Mouse (Mus musculus) heart, adult 2 months (tissue): ENCODE measurements around the gene Gm3233. TPM values are rescaled to one million over a fixed set of nuclear protein-coding genes. Genes with fewer than 3 reads are reported as not detected.
"Not testable (repeated sequence)": the region's sequence is repeated elsewhere in the genome, so short reads cannot be mapped to it uniquely, and the experiment has no call there.

Experiments used
- DNase-seq, 2 experiments: peaks; one replicate each; pipeline ENCODE4 v3.0.0; 2021
- H3K27ac ChIP-seq: fragments of 200-600 bp; 2 replicates; pipeline ENCODE4 v1.8.1; 2022
- H3K27me3 ChIP-seq: fragments of 200-500 bp; 2 replicates; pipeline ENCODE4 v1.6.1; 2012; ENCODE audit warnings: mild to moderate bottlenecking, low read length, inconsistent platforms, mixed read lengths; ENCODE audit not compliant: control insufficient read depth, insufficient read depth
- H3K36me3 ChIP-seq: fragments of 200-500 bp; 2 replicates; pipeline ENCODE4 v1.6.1; 2012; ENCODE audit warnings: low read length, inconsistent platforms; ENCODE audit not compliant: control insufficient read depth, insufficient read depth
- H3K4me1 ChIP-seq: fragments of 200-500 bp; 2 replicates; pipeline ENCODE4 v1.6.1; 2011; ENCODE audit warnings: low read length; ENCODE audit not compliant: control insufficient read depth, insufficient read depth
- H3K4me3 ChIP-seq: fragments of 200-600 bp; 2 replicates; pipeline ENCODE4 v1.8.1; 2022
- H3K79me2 ChIP-seq: fragments of 200-500 bp; replicated peaks from 2 replicates; pipeline ENCODE4 v1.6.1; 2012; ENCODE audit warnings: mild to moderate bottlenecking, inconsistent platforms, low read length, moderate library complexity, mixed read lengths; ENCODE audit not compliant: control insufficient read depth, insufficient read depth
- H3K9ac ChIP-seq: fragments of 200-500 bp; 2 replicates; pipeline ENCODE4 v1.6.1; 2012; ENCODE audit warnings: low read depth, mild to moderate bottlenecking, control low read depth, inconsistent platforms, low read length, mixed read lengths
- CTCF ChIP-seq: fragments of 200-600 bp; IDR thresholded peaks from 2 replicates; pipeline ENCODE4 v1.8.1; 2022; ENCODE audit warnings: antibody characterized with exemption, mild to moderate bottlenecking, moderate library complexity
- EP300 ChIP-seq: fragments of 200-500 bp; IDR thresholded peaks from 2 replicates; pipeline ENCODE4 v1.6.1; 2011; ENCODE audit warnings: low read depth, low read length, control low read depth; ENCODE audit not compliant: insufficient read depth
- WGBS: fragments of 180-500 bp; shearing (Covaris S2); methylation state at CpG from one replicate; pipeline ENCODE4 v1.1.7; 2018; 5-methylcytosine and 5-hydroxymethylcytosine counted together
- intact Hi-C: fragments of 180-260 bp; cut with DNase I; formaldehyde crosslinking; loops from one replicate; pipeline ENCODE4 v1.15.1; 2025
- polyA plus RNA-seq: library from polyadenylated mRNA; depleted of rRNA; stranded (reverse); fragments of >200 nt; gene quantifications from 2 replicates; pipeline ENCODE4 v1.2.3, GENCODE M21; 2012; rRNA removed
- total RNA-seq, 2 experiments: library from RNA; stranded (reverse); gene quantifications; 2 replicates each; pipeline ENCODE4 v1.2.3; 2021

The Gm3233 gene
- total and polyA plus RNA-seq, 3 experiments, result not detected

- Histone ChIP-seq H3K79me2 (no peaks in the 10 kb centered on the region), H3K9ac (no peak overlapping the region), H3K27me3 (no peaks in the 10 kb centered on the region), H3K4me3 (no peak overlapping the region), H3K4me1 (no peaks in the 10 kb centered on the region), H3K36me3 (no peaks in the 10 kb centered on the region), H3K27ac (no peak overlapping the region)
- WGBS, result 35% methylated on average over 4 of the region's 4 CpGs
- intact Hi-C loops, result no loop called here
- TF ChIP-seq EP300, result no peak
- DNase-seq, result no peak
These were observed 45.7 kb downstream of the Gm3233 start for GRCm38 (mm10) chr10:77713734-77714133.

GRCm38 (mm10) chr10:77711157-77711556 lies 48.3 kb downstream of the Gm3233 start, which contains the start of gene Gm10024:
Gene Gm10024 (plus strand): TSS chr10:77711457.
- H3K4me3 ChIP-seq, H3K9ac ChIP-seq, H3K36me3 ChIP-seq, H3K27ac ChIP-seq, H3K4me1 ChIP-seq, H3K79me2 ChIP-seq, H3K27me3 ChIP-seq, DNase-seq, intact Hi-C loops: not testable (repeated sequence)

- no peak overlapping the region for H3K27ac ChIP-seq
- H3K9ac ChIP-seq, result no peak overlapping the region
- no peaks in the 10 kb centered on the region for H3K36me3 ChIP-seq
- TF ChIP-seq EP300, result no peak
- peak; percentile 32 for TF ChIP-seq CTCF
- DNase-seq, result no peak
- no peak overlapping the region for H3K4me3 ChIP-seq
- H3K4me1 ChIP-seq, result no peaks in the 10 kb centered on the region
- intact Hi-C loops, result no loop called here
- H3K79me2 ChIP-seq, result no peaks in the 10 kb centered on the region
- no peaks in the 10 kb centered on the region for H3K27me3 ChIP-seq
- 74% methylated on average over 3 of the region's 3 CpGs for WGBS
These were observed 49.7 kb downstream of the Gm3233 start for GRCm38 (mm10) chr10:77709831-77710230.

Other genes with a start within 250 kb of the Gm3233 start
Only the 30 nearest of the 32 such genes appear.
- gene Pttg1ip, start 178.0 kb downstream of the Gm3233 start, total RNA-seq, result 100 to 1,000 TPM; 131 to 132 TPM
- 119 and 168 TPM in 2 replicates for gene Pttg1ip, start 178.0 kb downstream of the Gm3233 start, polyA plus RNA-seq
- gene Sumo3, start 153.6 kb downstream of the Gm3233 start, total RNA-seq, result 10 to 100 TPM; 66.4 to 67.8 TPM
- gene Sumo3, start 153.6 kb downstream of the Gm3233 start, polyA plus RNA-seq, result 122 and 167 TPM in 2 replicates
- gene Gm49325, start 153.5 kb downstream of the Gm3233 start, total RNA-seq, result 10 to 100 TPM; 15.5 to 15.8 TPM
- gene Gm49325, start 153.5 kb downstream of the Gm3233 start, polyA plus RNA-seq, result not detected in 2 replicates
- 10 to 100 TPM; 74.6 to 80.9 TPM for gene Ube2g2, start 137.4 kb downstream of the Gm3233 start, total RNA-seq
- gene Ube2g2, start 137.4 kb downstream of the Gm3233 start, polyA plus RNA-seq, result 53.5 and 69.7 TPM in 2 replicates
- not detected for gene Tspear, start 73.1 kb downstream of the Gm3233 start, total RNA-seq
- not detected in 2 replicates for gene Tspear, start 73.1 kb downstream of the Gm3233 start, polyA plus RNA-seq
- not detected for gene Gm19402, start 68.9 kb downstream of the Gm3233 start, total RNA-seq
- gene Gm19402, start 68.9 kb downstream of the Gm3233 start, polyA plus RNA-seq, result not detected in 2 replicates
- gene Gm9508, start 62.4 kb downstream of the Gm3233 start, total RNA-seq, result not detected
- not detected in 2 replicates for gene Gm9508, start 62.4 kb downstream of the Gm3233 start, polyA plus RNA-seq
- not detected for gene Gm10272, start 53.1 kb downstream of the Gm3233 start, total RNA-seq
- not detected in 2 replicates for gene Gm10272, start 53.1 kb downstream of the Gm3233 start, polyA plus RNA-seq
- not detected for gene Gm10024, start 48.2 kb downstream of the Gm3233 start, total RNA-seq
- gene Gm10024, start 48.2 kb downstream of the Gm3233 start, polyA plus RNA-seq, result not detected in 2 replicates
- gene Gm10142, start 43.9 kb downstream of the Gm3233 start, total RNA-seq, result not detected
- gene Gm10142, start 43.9 kb downstream of the Gm3233 start, polyA plus RNA-seq, result not detected in 2 replicates
- not detected for gene Krtap12-1, start 39.1 kb downstream of the Gm3233 start, total RNA-seq
- gene Krtap12-1, start 39.1 kb downstream of the Gm3233 start, polyA plus RNA-seq, result not detected in 2 replicates
- gene Gm10100, start 33.2 kb downstream of the Gm3233 start, total RNA-seq, result not detected
- gene Gm10100, start 33.2 kb downstream of the Gm3233 start, polyA plus RNA-seq, result not detected in 2 replicates
- not detected for gene Gm18596, start 17.0 kb downstream of the Gm3233 start, total RNA-seq
- not detected in 2 replicates for gene Gm18596, start 17.0 kb downstream of the Gm3233 start, polyA plus RNA-seq
- gene Gm9736, start 8.3 kb downstream of the Gm3233 start, total RNA-seq, result not detected
- gene Gm9736, start 8.3 kb downstream of the Gm3233 start, polyA plus RNA-seq, result not detected in 2 replicates
- gene Gm3238, start 11.6 kb upstream of the Gm3233 start, total RNA-seq, result not detected
- not detected in 2 replicates for gene Gm3238, start 11.6 kb upstream of the Gm3233 start, polyA plus RNA-seq
- not detected for gene Gm7138, start 17.3 kb upstream of the Gm3233 start, total RNA-seq
- gene Gm7138, start 17.3 kb upstream of the Gm3233 start, polyA plus RNA-seq, result not detected in 2 replicates
- gene Gm3250, start 22.9 kb upstream of the Gm3233 start, total RNA-seq, result not detected
- not detected in 2 replicates for gene Gm3250, start 22.9 kb upstream of the Gm3233 start, polyA plus RNA-seq
- gene Gm7137, start 28.5 kb upstream of the Gm3233 start, total RNA-seq, result not detected
- gene Gm7137, start 28.5 kb upstream of the Gm3233 start, polyA plus RNA-seq, result not detected in 2 replicates
- gene Gm9639, start 35.4 kb upstream of the Gm3233 start, total RNA-seq, result not detected
- gene Gm9639, start 35.4 kb upstream of the Gm3233 start, polyA plus RNA-seq, result not detected in 2 replicates
- not detected for gene Gm19668, start 39.5 kb upstream of the Gm3233 start, total RNA-seq
- gene Gm19668, start 39.5 kb upstream of the Gm3233 start, polyA plus RNA-seq, result not detected in 2 replicates
- not detected for gene Gm9507, start 52.2 kb upstream of the Gm3233 start, total RNA-seq
- gene Gm9507, start 52.2 kb upstream of the Gm3233 start, polyA plus RNA-seq, result not detected in 2 replicates
- not detected for gene Gm2696, start 55.0 kb upstream of the Gm3233 start, total RNA-seq
- not detected in 2 replicates for gene Gm2696, start 55.0 kb upstream of the Gm3233 start, polyA plus RNA-seq
- not detected for gene Krtap10-4, start 67.4 kb upstream of the Gm3233 start, total RNA-seq
- not detected in 2 replicates for gene Krtap10-4, start 67.4 kb upstream of the Gm3233 start, polyA plus RNA-seq
- gene Krtap10-10, start 76.3 kb upstream of the Gm3233 start, total RNA-seq, result not detected
- not detected in 2 replicates for gene Krtap10-10, start 76.3 kb upstream of the Gm3233 start, polyA plus RNA-seq
- gene Gm36176, start 87.1 kb upstream of the Gm3233 start, total RNA-seq, result not detected
- gene Gm36176, start 87.1 kb upstream of the Gm3233 start, polyA plus RNA-seq, result not detected in 2 replicates
- not detected for gene Gm10318, start 93.2 kb upstream of the Gm3233 start, total RNA-seq
- gene Gm10318, start 93.2 kb upstream of the Gm3233 start, polyA plus RNA-seq, result not detected in 2 replicates
- not detected for gene Gm3285, start 102.3 kb upstream of the Gm3233 start, total RNA-seq
- gene Gm3285, start 102.3 kb upstream of the Gm3233 start, polyA plus RNA-seq, result not detected in 2 replicates
- under 1 TPM; 0.57 to 0.86 TPM for gene Lrrc3, start 142.9 kb upstream of the Gm3233 start, total RNA-seq
- gene Lrrc3, start 142.9 kb upstream of the Gm3233 start, polyA plus RNA-seq, result 0.62 and 0.85 TPM in 2 replicates
- gene Trpm2, start 210.9 kb upstream of the Gm3233 start, total RNA-seq, result under 1 TPM; 0.75 to 0.78 TPM
- 0.53 and 0.55 TPM in 2 replicates for gene Trpm2, start 210.9 kb upstream of the Gm3233 start, polyA plus RNA-seq
- gene 1810043G02Rik, start 218.8 kb upstream of the Gm3233 start, total RNA-seq, result 10 to 100 TPM in 1 of 2 experiments, 1 to 10 TPM in 1; 8.9 to 10.7 TPM
- 21.7 and 24.9 TPM in 2 replicates for gene 1810043G02Rik, start 218.8 kb upstream of the Gm3233 start, polyA plus RNA-seq